47 mouse cellular contexts compared by ENCODE assay signal in genomic region chr5:120847067-120847466, GRCm38 (mm10). TPM values are rescaled to one million over a fixed set of nuclear protein-coding genes. Genes with fewer than 3 reads are reported as not detected.
"Had no signal": no experiment of that assay in that cellular context is flagged by ENCODE, and none has a peak within 500 bp of the region (broad histone marks: within the 10 kb centered on the region; RNA-seq: fewer than 3 reads in every experiment).

Gene Oas1f (plus strand): TSS chr5:120847367.

- H3K4me2 ChIP-seq: heart, embryonic 12.5 days; heart, embryonic 13.5 days; heart, embryonic 15.5 days; hindbrain, embryonic 12.5 days; hindbrain, embryonic 13.5 days; hindbrain, embryonic 14.5 days; hindbrain, embryonic 15.5 days; intestine, embryonic 15.5 days; kidney, embryonic 15.5 days had no signal

- ATAC-seq: hindbrain, embryonic 16.5 days; hindbrain, postnatal 0 days; inflammation-experienced regulatory T-cells, adult 6 months; intestine, embryonic 15.5 days; intestine, embryonic 16.5 days; intestine, postnatal 0 days had no signal

- H3K27me3 ChIP-seq: heart, embryonic 15.5 days; intestine, embryonic 15.5 days; kidney, embryonic 15.5 days had no signal

- H3K4me3 ChIP-seq: heart, embryonic 10.5 days; heart, embryonic 12.5 days; heart, embryonic 13.5 days; heart, embryonic 15.5 days; hindbrain, embryonic 10.5 days; hindbrain, embryonic 12.5 days; hindbrain, embryonic 13.5 days; hindbrain, embryonic 15.5 days; intestine, embryonic 15.5 days; kidney, embryonic 15.5 days; layer of hippocampus, adult 2 months had no signal

- H3K9ac ChIP-seq: heart, embryonic 12.5 days; heart, embryonic 13.5 days; heart, embryonic 15.5 days; hindbrain, embryonic 12.5 days; hindbrain, embryonic 13.5 days; hindbrain, embryonic 14.5 days; hindbrain, embryonic 15.5 days; intestine, embryonic 15.5 days; kidney, embryonic 15.5 days had no signal

- H3K36me3 ChIP-seq: heart, embryonic 10.5 days; heart, embryonic 12.5 days; heart, embryonic 13.5 days; heart, embryonic 15.5 days; hindbrain, embryonic 10.5 days; hindbrain, embryonic 12.5 days; hindbrain, embryonic 13.5 days; hindbrain, embryonic 15.5 days; intestine, embryonic 15.5 days; kidney, embryonic 15.5 days had no signal

- H3K9me3 ChIP-seq: heart, embryonic 10.5 days; heart, embryonic 12.5 days; heart, embryonic 13.5 days; heart, embryonic 15.5 days; hindbrain, embryonic 10.5 days; hindbrain, embryonic 12.5 days; hindbrain, embryonic 13.5 days; hindbrain, embryonic 15.5 days; intestine, embryonic 15.5 days; kidney, embryonic 15.5 days had no signal

- H3K4me1 ChIP-seq: heart, embryonic 10.5 days; heart, embryonic 12.5 days; heart, embryonic 13.5 days; heart, embryonic 15.5 days; hindbrain, embryonic 10.5 days; hindbrain, embryonic 12.5 days; hindbrain, embryonic 13.5 days; hindbrain, embryonic 15.5 days; intestine, embryonic 15.5 days; kidney, embryonic 15.5 days had no signal

- DNase-seq: heart, postnatal 10 days; heart, postnatal 14 days; heart, postnatal 36 days; kidney, adult 11 months; kidney, adult 18-20 months; kidney, adult 2 months; kidney, adult 8-10 months; kidney, adult 9 months; kidney, postnatal 10 days; kidney, postnatal 14 days; kidney, postnatal 25 days; kidney, postnatal 36 days; kidney, postnatal 4 days; layer of hippocampus, adult 9-11 months; layer of hippocampus, postnatal 36 days had no signal

- H3K27ac ChIP-seq: heart, embryonic 10.5 days; heart, embryonic 13.5 days; heart, embryonic 15.5 days; hindbrain, embryonic 10.5 days; hindbrain, embryonic 12.5 days; hindbrain, embryonic 13.5 days; hindbrain, embryonic 14.5 days; hindbrain, embryonic 15.5 days; hindbrain, postnatal 0 days; intestine, embryonic 15.5 days; kidney, embryonic 15.5 days; kidney, postnatal 0 days; layer of hippocampus, adult 2 months had no signal

RNA-seq across cellular contexts. Expression of gene Oas1f, which starts in this region (rescaled TPM):
- total RNA-seq: heart, adult 8-10 months; heart, postnatal 10 days; heart, postnatal 14 days; heart, postnatal 25 days; heart, postnatal 36 days; hematopoietic stem cell, adult 5-6 weeks; hindbrain, postnatal 0 days; layer of hippocampus, adult 18-20 months; layer of hippocampus, adult 2 months; layer of hippocampus, adult 8-10 months; layer of hippocampus, postnatal 10 days; layer of hippocampus, postnatal 14 days; layer of hippocampus, postnatal 25 days; layer of hippocampus, postnatal 36 days; left cerebral cortex, adult 18-20 months had no signal
- polyA plus RNA-seq: heart, embryonic 10.5 days; heart, embryonic 12.5 days; heart, embryonic 13.5 days; heart, embryonic 14.5 days; heart, embryonic 15.5 days; heart, postnatal 0 days; hindbrain, embryonic 10.5 days; hindbrain, embryonic 11.5 days; hindbrain, embryonic 12.5 days; hindbrain, embryonic 13.5 days; hindbrain, embryonic 14.5 days; hindbrain, embryonic 15.5 days; hindbrain, embryonic 16.5 days; hindbrain, postnatal 0 days; inflammation-experienced regulatory T-cells, adult 6 months; intestine, embryonic 14.5 days; intestine, embryonic 15.5 days; intestine, postnatal 0 days; kidney, embryonic 14.5 days; kidney, embryonic 15.5 days had no signal
